Mouse (Mus musculus): Measurements from ENCODE around the gene Acvr1b. TPM values are rescaled to one million over a fixed set of nuclear protein-coding genes. Genes with fewer than 3 reads are reported as not detected.

Gene Acvr1b
- total and polyA plus RNA-seq, 2 experiments from 2014 or later = 17.4 to 80.4 TPM

GRCm38 (mm10) chr15:101220905-101221297 is 47.0 kb downstream of the Acvr1b start:
- Histone ChIP-seq H3K9ac (no peak overlapping the region), H3K4me1 (ENCODE audit: insufficient read depth) (peaks cover 5% of the 10 kb centered on the region; the same call in 1 of the 2 replicates), H3K4me3 (ENCODE audit: low read depth, low read length) (no peak overlapping the region), H3K27me3 (ENCODE audit: insufficient read depth, low read length) (no peaks in the 10 kb centered on the region), H3K27ac (ENCODE audit: low read depth, low read length) (no peak overlapping the region), H3K9me3 (ENCODE audit: low read length) (no peaks in the 10 kb centered on the region), H3K36me3 (ENCODE audit: insufficient read depth) (no peaks in the 10 kb centered on the region), H3K4me2 (ENCODE audit: low read depth) (no peak overlapping the region)
- DNase-seq (no peak), ATAC-seq (no peak)
- 6% methylated on average over 8 of the region's 8 CpGs for WGBS
- TF ChIP-seq CTCF (IDR thresholded peaks at IDR 0.05; ENCODE audit: low read depth) = no peak

- Histone ChIP-seq H3K9me3 (ENCODE audit: low read length) (no peaks in the 10 kb centered on the region), H3K4me3 (ENCODE audit: low read depth, low read length) (no peak overlapping the region), H3K4me2 (ENCODE audit: low read depth) (peak overlapping the region; percentile 14; the same call in 1 of the 2 replicates), H3K4me1 (ENCODE audit: insufficient read depth) (peaks cover 5% of the 10 kb centered on the region; the same call in 1 of the 2 replicates), H3K27ac (ENCODE audit: low read depth, low read length) (no peak overlapping the region), H3K36me3 (ENCODE audit: insufficient read depth) (no peaks in the 10 kb centered on the region), H3K9ac (no peak overlapping the region), H3K27me3 (ENCODE audit: insufficient read depth, low read length) (no peaks in the 10 kb centered on the region)
- peak; percentile 81 for TF ChIP-seq CTCF (IDR thresholded peaks at IDR 0.05; ENCODE audit: low read depth)
- WGBS = 5% methylated on average over 14 of the region's 14 CpGs
- ATAC-seq (peak; percentile 76), DNase-seq (peak; percentile 79)
Observed at GRCm38 (mm10) chr15:101221298-101222104, 47.6 kb downstream of the Acvr1b start.

GRCm38 (mm10) chr15:101222897-101223482 is 49.1 kb downstream of the Acvr1b start:
- DNase-seq = no peak
- H3K27ac ChIP-seq (ENCODE audit: low read depth, low read length) = no peak overlapping the region
- no peak overlapping the region for H3K9ac ChIP-seq
- no peak for TF ChIP-seq CTCF (IDR thresholded peaks at IDR 0.05; ENCODE audit: low read depth)
- no peak for ATAC-seq
- no peaks in the 10 kb centered on the region for H3K36me3 ChIP-seq (ENCODE audit: insufficient read depth)
- H3K4me3 ChIP-seq (ENCODE audit: low read depth, low read length) = no peak overlapping the region
- peaks cover 5% of the 10 kb centered on the region; the same call in 1 of the 2 replicates for H3K4me1 ChIP-seq (ENCODE audit: insufficient read depth)
- H3K4me2 ChIP-seq (ENCODE audit: low read depth) = peak overlapping the region; percentile 94; the same call in 1 of the 2 replicates
- H3K9me3 ChIP-seq (ENCODE audit: low read length) = no peaks in the 10 kb centered on the region
- WGBS = 41% methylated on average over 13 of the region's 13 CpGs
- no peaks in the 10 kb centered on the region for H3K27me3 ChIP-seq (ENCODE audit: insufficient read depth, low read length)

GRCm38 (mm10) chr15:101223596-101223995 is 49.7 kb downstream of the Acvr1b start:
- H3K27me3 ChIP-seq (ENCODE audit: insufficient read depth, low read length) = no peaks in the 10 kb centered on the region
- DNase-seq (no peak), ATAC-seq (no peak)
- H3K9ac ChIP-seq = peak overlapping the region; percentile 72
- peaks cover 5% of the 10 kb centered on the region; the same call in 1 of the 2 replicates for H3K4me1 ChIP-seq (ENCODE audit: insufficient read depth)
- 10% methylated on average over 5 of the region's 5 CpGs for WGBS
- peak overlapping the region; percentile 79 for H3K4me3 ChIP-seq (ENCODE audit: low read depth, low read length)
- H3K9me3 ChIP-seq (ENCODE audit: low read length) = no peaks in the 10 kb centered on the region
- H3K36me3 ChIP-seq (ENCODE audit: insufficient read depth) = no peaks in the 10 kb centered on the region
- no peak overlapping the region for H3K27ac ChIP-seq (ENCODE audit: low read depth, low read length)
- peak overlapping the region; percentile 94 for H3K4me2 ChIP-seq (ENCODE audit: low read depth)
- TF ChIP-seq CTCF (IDR thresholded peaks at IDR 0.05; ENCODE audit: low read depth) = no peak

- peak; percentile 87 for ATAC-seq
- Histone ChIP-seq H3K4me2 (ENCODE audit: low read depth) (peak within 1 kb of the TSS; percentile 94), H3K4me1 (ENCODE audit: insufficient read depth) (peaks cover 5% of the 10 kb centered on the region; the same call in 1 of the 2 replicates), H3K36me3 (ENCODE audit: insufficient read depth) (0 out of 2 replicates have a peak, but pooled peaks cover 3% of the 10 kb centered on the region), H3K27ac (ENCODE audit: low read depth, low read length) (no peak within 1 kb of the TSS), H3K4me3 (ENCODE audit: low read depth, low read length) (peak within 1 kb of the TSS; percentile 79), H3K9me3 (ENCODE audit: low read length) (no peaks in the 10 kb centered on the region), H3K9ac (peak within 1 kb of the TSS; percentile 72), H3K27me3 (ENCODE audit: insufficient read depth, low read length) (no peaks in the 10 kb centered on the region)
- DNase-seq = peak; percentile 85
- under 1% methylated on average over 62 of the region's 77 CpGs for WGBS
- TF ChIP-seq CTCF (IDR thresholded peaks at IDR 0.05; ENCODE audit: low read depth) = no peak
Observed at GRCm38 (mm10) chr15:101224006-101224906, 50.4 kb downstream of the Acvr1b start, which contains the start of gene Grasp. Grasp (plus strand) TSS chr15:101224188.

GRCm38 (mm10) chr15:101224977-101225376 is 51.1 kb downstream of the Acvr1b start:
- peak overlapping the region; percentile 79 for H3K4me3 ChIP-seq (ENCODE audit: low read depth, low read length)
- no peaks in the 10 kb centered on the region for H3K27me3 ChIP-seq (ENCODE audit: insufficient read depth, low read length)
- H3K4me1 ChIP-seq (ENCODE audit: insufficient read depth) = peaks cover 5% of the 10 kb centered on the region; the same call in 1 of the 2 replicates
- H3K4me2 ChIP-seq (ENCODE audit: low read depth) = peak overlapping the region; percentile 94
- no peak for TF ChIP-seq CTCF (IDR thresholded peaks at IDR 0.05; ENCODE audit: low read depth)
- ATAC-seq = no peak
- no peak for DNase-seq
- no peaks in the 10 kb centered on the region for H3K9me3 ChIP-seq (ENCODE audit: low read length)
- H3K9ac ChIP-seq = peak overlapping the region; percentile 72
- 0 out of 2 replicates have a peak, but pooled peaks cover 5% of the 10 kb centered on the region for H3K36me3 ChIP-seq (ENCODE audit: insufficient read depth)
- no peak overlapping the region for H3K27ac ChIP-seq (ENCODE audit: low read depth, low read length)
- WGBS = 8% methylated on average over 14 of the region's 14 CpGs

Data from forebrain, postnatal 0 days (tissue).